Mouse (Mus musculus) layer of hippocampus, adult 6 months (tissue): ENCODE results near the gene Gabpb1. TPM values are rescaled to one million over a fixed set of nuclear protein-coding genes. Genes with fewer than 3 reads are reported as not detected.

Experiments used
- long read RNA-seq, 2 experiments: library from polyadenylated mRNA; unstranded; transcript quantifications; one replicate each; pipeline ENCODE4 v2.0.0; 2019 to 2020
- polyA plus RNA-seq: library from polyadenylated mRNA; unstranded; fragments of <200 nt; fragmentation: Nextera tagmentation; gene quantifications from 2 replicates; pipeline ENCODE4 v1.2.3, GENCODE M21; 2021

Gabpb1 gene
- 11.6 and 12.5 TPM in 2 replicates for polyA plus RNA-seq
- long read RNA-seq, experiment 1, full-length matches to known transcripts: 23 of 31 reads
- long read RNA-seq, experiment 1, partial matches to known transcripts: 1 of 31 reads
- long read RNA-seq, experiment 1, other reads (novel, unspliced or antisense): 7 of 31 reads
- long read RNA-seq, experiment 2, full-length matches to known transcripts: 76 of 135 reads
- long read RNA-seq, experiment 2, partial matches to known transcripts: 10 of 135 reads
- long read RNA-seq, experiment 2, other reads (novel, unspliced or antisense): 49 of 135 reads

DNA sequence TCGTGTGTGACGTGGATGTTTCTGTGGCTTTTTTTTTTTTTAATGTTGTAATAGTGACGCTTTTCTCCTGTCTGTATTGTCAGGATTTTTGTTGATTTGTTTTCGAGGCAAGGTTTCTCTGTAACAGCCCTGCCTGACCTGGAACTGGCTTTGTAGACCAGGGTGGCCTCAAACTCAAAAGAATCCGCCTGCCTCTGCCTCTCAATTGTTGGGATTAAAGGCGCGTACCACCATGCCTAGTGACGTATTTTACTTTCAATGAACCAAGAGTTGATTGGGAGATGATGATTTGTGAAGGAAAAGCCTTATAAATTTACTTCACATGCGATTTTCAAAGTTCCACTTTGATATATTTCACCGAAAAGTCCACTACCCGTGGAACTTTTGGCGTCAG, at the start of gene Gabpb1:
Gene Gabpb1 (minus strand): TSS at position 216 of the 394 bp plus-strand sequence.

DNA sequence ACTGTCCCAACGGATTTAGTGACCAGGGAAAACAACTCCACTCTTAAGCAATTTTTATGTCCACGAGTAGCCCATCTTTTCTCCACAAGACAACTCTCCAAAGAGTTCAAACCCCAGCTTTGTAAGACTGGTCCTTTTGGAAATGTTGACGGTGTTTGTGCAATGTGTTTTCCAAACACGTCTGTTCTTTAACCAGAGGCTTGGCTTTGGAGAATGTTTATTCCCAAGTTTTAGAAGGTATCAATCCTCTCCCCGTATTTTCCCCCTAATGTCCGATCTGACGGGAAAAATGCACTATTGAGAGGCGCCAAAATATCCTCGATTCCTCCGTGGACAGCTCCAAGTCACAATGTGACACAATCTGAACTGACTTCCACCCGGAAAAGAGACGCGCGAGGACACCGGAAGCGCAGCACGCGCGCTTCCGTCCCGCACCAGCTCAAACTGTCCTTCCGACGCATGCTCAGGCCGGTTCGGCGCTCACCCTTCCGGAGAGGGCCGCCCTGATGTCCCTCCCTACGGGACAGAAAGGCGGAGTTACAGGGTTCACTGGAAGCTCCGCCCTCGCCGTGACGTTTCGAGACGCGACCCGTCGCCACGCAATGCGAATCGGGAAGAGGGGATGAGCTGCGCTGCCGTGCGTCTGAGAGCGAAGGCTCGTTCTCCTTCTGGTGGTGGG, 30.8 kb upstream of the Gabpb1 start, which contains the start of gene Usp8:
Gene Usp8 (plus strand): TSS at position 570 of the 679 bp plus-strand sequence.

DNA sequence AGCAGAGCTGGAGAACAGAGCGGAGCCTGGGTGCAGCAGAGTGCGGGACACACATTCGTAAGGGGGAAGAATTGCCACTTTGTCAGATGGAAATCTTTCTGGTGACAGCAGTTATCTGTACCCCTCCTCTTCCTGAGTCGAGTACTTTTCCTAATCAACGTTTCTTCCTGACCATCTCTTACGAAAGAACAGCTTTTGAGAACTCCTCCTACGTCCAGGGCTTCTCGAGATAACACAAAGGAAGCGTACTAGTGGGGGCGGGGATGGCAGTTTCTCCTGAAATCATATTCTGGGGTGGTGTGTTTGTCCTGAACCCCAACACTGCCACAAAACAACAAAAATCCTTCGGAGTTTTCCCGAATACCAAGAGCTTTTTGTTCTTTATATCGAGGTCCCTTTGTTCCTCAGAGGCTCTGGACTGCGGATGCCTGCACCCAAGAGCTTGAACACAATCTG, 56.9 kb downstream of the Gabpb1 start, which contains the start of gene Hdc:
Gene Hdc (minus strand): TSS at position 51 of the 456 bp plus-strand sequence.

Other genes with a start within 250 kb of the Gabpb1 start
- not detected in 2 replicates for gene Atp8b4, start 175.7 kb downstream of the Gabpb1 start, polyA plus RNA-seq
- 4.3 and 6.1 TPM in 2 replicates for gene Slc27a2, start 123.9 kb downstream of the Gabpb1 start, polyA plus RNA-seq
- gene Hdc, start 57.0 kb downstream of the Gabpb1 start, polyA plus RNA-seq: 2.5 and 4.1 TPM in 2 replicates
- gene Usp8, start 31.0 kb upstream of the Gabpb1 start, polyA plus RNA-seq: 15.5 and 22.0 TPM in 2 replicates
- 2.6 and 3.2 TPM in 2 replicates for gene Usp50, start 107.1 kb upstream of the Gabpb1 start, polyA plus RNA-seq
- gene Trpm7, start 199.9 kb upstream of the Gabpb1 start, polyA plus RNA-seq: 17.1 and 21.4 TPM in 2 replicates